Mouse (Mus musculus) neural tube, embryonic 10.5 days (tissue): ENCODE results near the gene Ptrh2.
A peak's percentile ranks its signal among the peaks of the same experiment; 100 is the strongest.

ENCODE experiments used
- DNase-seq: peaks from one replicate; pipeline ENCODE4 v3.0.0-alpha.2; 2017; ENCODE audit warnings: low spot score; ENCODE audit errors: extremely low spot score

The Ptrh2 gene

GRCm38 (mm10) chr11:86683395-86684125, at the start of gene Ptrh2, which contains the start of gene Vmp1:
Gene Ptrh2 (plus strand): TSS chr11:86683985.
Gene Vmp1 (minus strand): TSS chr11:86683836.
- peak; percentile 95 for DNase-seq

DNA sequence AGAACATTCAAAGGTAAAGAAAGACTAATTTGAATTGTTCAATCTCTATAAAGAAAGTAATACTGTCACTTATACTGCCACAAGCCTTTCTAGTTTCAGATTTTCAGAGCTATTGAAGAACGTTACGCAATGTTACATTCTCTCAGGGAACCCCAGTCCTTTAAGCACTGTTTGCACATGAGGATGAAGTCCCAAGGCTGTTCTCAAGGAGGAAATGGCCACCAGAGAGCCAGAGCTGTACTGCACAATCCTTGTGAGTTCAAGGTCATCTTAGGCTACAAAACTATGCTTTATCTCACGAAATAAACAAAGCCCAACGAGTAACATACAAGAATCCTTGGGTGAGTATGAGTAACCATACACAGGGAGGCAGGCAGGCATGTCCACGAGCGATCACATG, 49.4 kb upstream of the Ptrh2 start:
- no peak for DNase-seq

- DNase-seq: no peak
These were observed 46.1 kb upstream of the Ptrh2 start for GRCm38 (mm10) chr11:86637697-86638096.

DNA sequence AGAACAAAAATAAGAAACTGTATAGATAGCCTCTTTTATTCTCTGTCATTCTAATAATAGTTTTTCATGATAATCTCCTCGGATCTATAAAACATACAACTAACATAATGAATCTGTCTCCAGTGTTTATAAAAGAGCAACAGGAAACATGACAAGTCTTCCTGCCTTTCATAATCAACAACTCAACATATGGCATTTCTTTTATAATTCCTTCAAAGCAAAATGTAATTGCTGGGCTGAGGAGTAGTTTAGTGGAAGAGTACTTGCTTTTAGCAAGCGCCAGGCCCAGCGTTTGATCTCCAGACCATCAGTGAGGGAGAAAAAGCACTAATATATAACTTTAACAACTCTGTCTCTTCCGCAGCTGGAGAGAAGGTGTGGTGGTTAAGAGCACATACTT, 42.1 kb upstream of the Ptrh2 start:
- no peak for DNase-seq

DNA sequence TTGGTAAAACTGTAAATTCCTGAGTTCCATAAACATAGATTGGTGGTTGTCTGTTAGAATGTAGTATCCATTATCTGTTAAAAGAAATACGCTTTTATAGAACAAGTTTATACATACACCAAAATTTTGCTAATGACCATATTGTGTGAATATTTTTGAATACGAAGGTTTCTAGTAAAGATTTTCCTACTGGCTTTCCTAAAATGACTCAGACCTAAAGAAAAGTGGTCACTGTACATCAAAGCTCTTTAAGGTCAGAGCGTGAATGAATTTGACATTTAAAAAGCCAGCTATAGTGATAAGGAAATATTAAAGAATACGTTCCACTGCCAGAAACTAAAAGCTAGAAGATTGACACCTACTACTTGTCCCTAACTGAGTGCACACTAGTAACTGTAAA, 39.2 kb upstream of the Ptrh2 start:
- no peak for DNase-seq

DNA sequence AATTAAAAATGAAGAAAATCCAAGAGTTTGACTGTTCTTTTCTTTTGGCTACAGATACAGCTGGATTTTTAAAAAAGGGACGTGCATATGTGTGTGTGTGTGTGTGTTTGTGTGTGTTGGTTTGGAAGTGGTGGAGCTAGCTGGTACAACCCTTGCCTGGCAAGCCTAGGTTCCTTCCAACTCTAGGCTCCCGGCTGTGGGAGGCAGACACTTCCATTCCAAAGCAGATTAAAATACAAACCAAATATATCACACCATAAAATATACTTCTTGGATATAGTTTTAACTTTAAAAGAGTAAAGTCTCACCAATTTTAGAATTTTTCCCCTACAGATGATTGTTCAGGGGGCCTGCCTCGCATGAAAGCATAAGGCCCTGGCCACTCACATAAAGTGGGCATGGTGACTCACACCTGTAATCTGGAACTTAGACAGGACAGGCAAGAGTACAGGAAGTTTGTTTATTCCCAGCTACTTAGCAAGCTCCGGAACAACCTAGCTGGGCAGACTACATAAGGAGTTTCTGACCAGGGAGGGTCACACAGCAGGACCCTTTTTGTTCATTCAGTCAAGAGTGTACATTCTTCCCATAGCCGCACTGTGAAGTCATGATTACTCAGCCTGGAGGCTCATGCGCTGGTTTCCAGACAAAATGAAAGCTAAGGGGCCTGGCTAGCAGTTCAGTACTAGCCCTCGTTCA, 37.5 kb upstream of the Ptrh2 start:
- DNase-seq: no peak

- DNase-seq: no peak
These were observed 36.8 kb upstream of the Ptrh2 start for GRCm38 (mm10) chr11:86646885-86647459.

GRCm38 (mm10) chr11:86647706-86648447, 35.9 kb upstream of the Ptrh2 start:
- DNase-seq: no peak

DNA sequence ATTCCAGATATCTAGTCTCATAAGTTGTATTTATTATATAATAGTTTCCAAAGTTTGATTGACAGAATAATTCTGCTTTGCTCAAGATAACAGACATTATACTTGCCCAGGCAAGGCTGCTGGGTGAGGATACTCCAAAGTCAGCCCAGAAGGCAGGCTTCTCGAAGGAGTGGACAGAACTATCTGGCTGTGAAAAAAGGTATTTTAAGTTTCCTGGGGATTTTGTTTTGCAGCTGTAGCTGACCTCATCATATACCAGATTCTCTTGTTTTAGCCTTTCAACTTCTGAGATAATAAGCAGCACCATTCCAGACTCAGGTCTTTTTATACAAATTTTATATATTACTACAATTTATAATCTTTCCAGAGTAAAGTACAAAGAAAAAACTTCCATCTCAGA, 34.2 kb upstream of the Ptrh2 start:
- no peak for DNase-seq

DNA sequence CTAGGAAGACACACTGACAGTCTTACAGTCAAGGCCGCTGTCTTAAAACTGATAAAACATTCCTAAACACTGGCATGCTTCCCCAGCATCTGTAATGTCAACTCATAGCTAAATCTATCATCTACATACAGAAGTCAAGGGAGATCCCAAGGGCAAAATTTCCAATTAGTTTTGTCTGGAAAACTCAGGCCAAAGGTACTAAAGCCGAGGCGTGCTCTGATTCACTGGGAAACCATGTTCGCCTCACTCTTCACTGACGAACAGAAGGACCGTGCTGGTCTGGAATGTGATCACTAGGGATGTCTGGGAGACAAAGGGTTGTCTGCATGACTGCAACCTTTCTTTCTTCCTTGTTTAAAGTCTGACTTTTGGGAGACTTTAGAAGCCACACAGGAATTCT, 33.1 kb upstream of the Ptrh2 start:
- DNase-seq: no peak

DNA sequence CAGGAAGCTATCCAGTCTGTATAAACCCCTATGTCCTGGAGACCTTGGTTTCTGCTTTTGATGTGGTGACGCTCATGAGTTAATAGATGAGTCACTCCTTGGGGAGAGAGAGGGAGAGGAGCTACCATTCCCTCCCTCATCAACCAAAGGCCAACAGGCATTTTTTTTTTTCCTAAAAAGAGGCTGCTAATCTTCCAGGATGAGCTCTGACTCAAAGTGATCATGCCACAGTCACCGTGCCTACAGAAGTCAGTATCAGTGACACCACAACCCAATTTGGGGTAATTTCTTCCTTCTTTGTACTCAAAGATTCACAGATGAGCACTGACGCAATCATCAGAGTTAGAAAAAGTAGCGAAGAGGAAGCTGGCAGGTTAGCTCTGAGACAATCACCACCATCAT, 31.2 kb upstream of the Ptrh2 start:
- no peak for DNase-seq

- no peak for DNase-seq
These were observed 30.3 kb upstream of the Ptrh2 start for GRCm38 (mm10) chr11:86653446-86653845.

DNA sequence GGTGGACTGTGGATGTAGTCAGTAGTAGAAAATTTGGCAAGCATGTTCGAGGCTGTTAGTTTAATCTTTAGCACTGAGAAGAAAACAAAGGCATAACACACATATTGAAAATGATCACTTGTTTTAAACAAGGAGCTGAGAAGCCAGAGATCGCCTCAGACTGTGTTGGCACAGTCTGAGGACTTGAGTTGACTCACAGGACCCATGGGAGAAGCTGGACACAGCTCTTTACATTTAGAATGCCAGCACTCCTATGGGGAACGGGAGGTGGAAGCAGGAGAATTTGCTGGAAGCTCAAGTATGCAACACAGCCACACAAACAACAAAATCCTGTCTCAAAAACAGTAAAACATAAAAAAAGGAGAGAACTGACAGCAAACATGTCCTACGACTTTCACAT, 29.7 kb upstream of the Ptrh2 start:
- DNase-seq: no peak

- DNase-seq: no peak
These were observed 28.1 kb upstream of the Ptrh2 start for GRCm38 (mm10) chr11:86655671-86656070.

GRCm38 (mm10) chr11:86656849-86657567, 26.8 kb upstream of the Ptrh2 start:
- no peak for DNase-seq

DNA sequence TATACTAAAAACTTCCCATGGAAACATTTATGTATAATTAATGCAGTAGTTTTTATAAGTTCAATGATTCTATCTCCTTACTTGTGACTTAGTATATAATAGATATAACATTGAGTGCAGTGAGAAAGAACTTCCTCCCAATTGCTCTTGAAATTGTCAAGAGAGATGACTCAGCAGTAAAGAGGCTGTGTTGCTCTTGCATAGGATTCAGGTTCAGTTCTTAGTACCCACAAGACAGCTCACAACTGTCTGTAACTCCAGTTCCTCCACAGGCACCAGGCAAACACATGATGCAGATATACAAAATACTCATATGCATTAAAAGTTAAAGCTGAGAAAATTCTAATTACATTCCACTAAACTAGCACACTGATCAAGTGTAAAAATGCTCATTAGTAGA, 25.9 kb upstream of the Ptrh2 start:
- no peak for DNase-seq

DNA sequence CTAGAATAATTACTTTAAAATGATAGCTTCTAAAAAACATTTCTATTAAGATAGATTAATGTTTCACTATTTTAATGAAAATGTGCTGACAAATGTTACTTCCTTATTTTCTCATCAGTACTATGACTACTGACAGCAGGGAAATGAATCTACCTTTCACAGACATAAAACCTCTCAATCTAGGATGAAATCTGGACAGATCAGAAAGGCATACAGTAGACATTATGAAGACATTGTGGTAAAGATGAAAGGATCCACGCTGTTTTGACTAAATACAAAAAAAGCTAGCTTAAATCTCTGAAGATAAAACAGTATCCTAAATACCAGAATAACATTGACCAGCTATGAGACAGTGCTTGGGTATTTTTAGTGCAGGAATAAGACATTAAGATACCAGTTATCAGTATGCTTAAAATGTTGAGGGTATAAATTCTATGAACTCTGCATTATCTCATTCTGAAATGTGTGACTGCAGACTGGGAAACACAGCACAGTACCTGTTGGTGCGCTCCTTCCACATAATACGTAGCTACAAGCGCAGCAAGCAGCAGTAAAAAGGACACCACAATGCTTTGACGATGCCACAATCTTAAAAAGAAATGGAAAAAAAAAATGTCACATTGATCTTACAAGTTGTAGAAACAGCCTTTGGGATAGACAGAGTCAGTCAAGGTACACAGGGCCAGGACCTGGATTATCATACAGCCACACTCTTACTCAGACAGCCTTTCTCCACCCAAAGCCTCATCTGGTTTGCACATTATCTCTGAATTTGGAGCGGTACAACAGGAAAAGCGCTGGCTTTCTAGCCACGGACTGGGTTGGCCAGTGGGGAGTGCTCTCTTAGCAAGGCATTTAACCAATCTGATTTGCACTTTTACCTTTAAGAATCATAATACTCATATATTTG, 20.5 kb upstream of the Ptrh2 start:
- no peak for DNase-seq

GRCm38 (mm10) chr11:86663977-86664376, 19.8 kb upstream of the Ptrh2 start:
- DNase-seq: no peak

- no peak for DNase-seq
These were observed 19.4 kb upstream of the Ptrh2 start for GRCm38 (mm10) chr11:86664406-86664805.

DNA sequence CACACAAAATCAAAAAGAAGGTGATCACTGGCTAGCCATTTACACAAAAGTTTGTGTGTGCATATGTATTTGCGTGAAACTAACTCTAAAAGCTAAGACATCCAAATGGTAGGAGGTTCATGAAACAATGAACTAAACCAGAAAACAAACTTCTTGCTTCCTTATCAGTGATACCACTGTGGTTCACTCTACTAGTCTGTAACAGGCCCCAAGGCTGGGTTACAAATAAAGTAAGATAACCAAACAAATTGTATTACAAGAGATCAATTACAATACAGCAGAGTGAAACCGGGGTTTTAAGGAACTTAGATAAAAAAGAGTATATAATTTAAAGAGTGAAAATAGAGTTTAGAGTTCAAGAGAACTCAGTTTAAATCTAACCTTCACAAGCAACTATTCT, 16.2 kb upstream of the Ptrh2 start:
- no peak for DNase-seq
